ENCODE assay signal across 8 mouse cellular contexts in genomic region chrX:48278103-48278502, GRCm38 (mm10). TPM values are rescaled to one million over a fixed set of nuclear protein-coding genes. Genes with fewer than 3 reads are reported as not detected.
DNase-seq lines count a peak whose midpoint lies in the region; ATAC-seq lines count a peak whose summit lies in the region.
"Had no signal": no experiment of that assay in that cellular context is flagged by ENCODE, and none has a peak within 500 bp of the region (broad histone marks: within the 10 kb centered on the region; RNA-seq: fewer than 3 reads in every experiment).

No protein-coding gene starts in this region.

- no peak overlapping the region for H3K4me2 ChIP-seq in liver, embryonic 13.5 days
- H3K4me2 ChIP-seq: midbrain, embryonic 12.5 days had no signal

- no peaks in the 10 kb centered on the region for H3K9me3 ChIP-seq in liver, embryonic 13.5 days (replicated peaks)
- H3K9me3 ChIP-seq: midbrain, embryonic 12.5 days had no signal

- peak; percentile 45 for DNase-seq in layer of hippocampus, adult 11-12 months (ENCODE audit: low spot score)
- DNase-seq in layer of hippocampus, adult 9-11 months, result no peak
- peak; percentile 52 to 68 for DNase-seq in CD8-positive naive resting alpha-beta T cell, adult 2 months (ENCODE audit: low read depth in 2 of 2, low spot score in 2 of 2)
- peak; percentile 62 for DNase-seq in T-cell, adult 2 months (ENCODE audit: low spot score)
- peak; percentile 40 for DNase-seq in liver, embryonic 13.5 days
- peak; percentile 74 for DNase-seq in splenic B cell, adult 2 months (ENCODE audit: low read depth, low spot score)

- no peak overlapping the region for H3K9ac ChIP-seq in liver, embryonic 13.5 days
- H3K9ac ChIP-seq: midbrain, embryonic 12.5 days had no signal

- no peaks in the 10 kb centered on the region for H3K27me3 ChIP-seq in liver, embryonic 13.5 days
- H3K27me3 ChIP-seq in splenic B cell, adult 2 months (ENCODE audit: control insufficient read depth, insufficient read depth, low read length, poor library complexity, severe bottlenecking), result no peaks in the 10 kb centered on the region
- H3K27me3 ChIP-seq: midbrain, embryonic 12.5 days had no signal

- H3K4me3 ChIP-seq in liver, embryonic 13.5 days (replicated peaks), result no peak overlapping the region
- H3K4me3 ChIP-seq: midbrain, embryonic 12.5 days had no signal

- ATAC-seq in erythroid progenitor cell, adult 5-6 weeks (replicated peaks; ENCODE audit: low FRiP score, poor library complexity, severe bottlenecking), result peak; percentile 76
- ATAC-seq in liver, embryonic 13.5 days (ENCODE audit: low read depth), result no peak

- WGBS in liver, embryonic 13.5 days (ENCODE audit: insufficient replicate concordance), result 39% methylated on average over 3 of the region's 3 CpGs

- H3K36me3 ChIP-seq in liver, embryonic 13.5 days, result peaks cover 55% of the 10 kb centered on the region
- no peaks in the 10 kb centered on the region for H3K36me3 ChIP-seq in splenic B cell, adult 2 months (ENCODE audit: control insufficient read depth, insufficient read depth, low read length, poor library complexity, severe bottlenecking)

- H3K4me1 ChIP-seq in liver, embryonic 13.5 days (replicated peaks), result 0 out of 2 replicates have a peak, but pooled peaks cover 2% of the 10 kb centered on the region
- H3K4me1 ChIP-seq: midbrain, embryonic 12.5 days had no signal

- no peak overlapping the region for H3K27ac ChIP-seq in liver, embryonic 13.5 days
- H3K27ac ChIP-seq: midbrain, embryonic 12.5 days had no signal

RNA-seq across cellular contexts. Expression of gene Utp14a, which starts 21.4 kb away (rescaled TPM):
- total RNA-seq in erythroid progenitor cell, adult 5-6 weeks (2015; ENCODE audit: low replicate concordance), result 5.4 and 8.4 TPM in 2 replicates
- 8.4 and 10.4 TPM in 2 replicates for total RNA-seq in erythroid progenitor cell, adult 5-6 weeks (2017; ENCODE audit: low replicate concordance)
- polyA plus RNA-seq in liver, embryonic 13.5 days (2015; fragmentation: Nextera tagmentation; extraction: Ambion mirVana), result 16.6 and 21.6 TPM in 2 replicates
